Mouse (Mus musculus) heart, postnatal 14 days (tissue): ENCODE results near the gene Tmem184b. TPM values are rescaled to one million over a fixed set of nuclear protein-coding genes. Genes with fewer than 3 reads are reported as not detected.

Source experiments
- DNase-seq, 2 experiments: peaks; one replicate each; pipeline ENCODE4 v3.0.0; 2021 to 2022
- intact Hi-C: fragments of 180-260 bp; cut with DNase I; formaldehyde crosslinking; loops from one replicate; pipeline ENCODE4 v1.15.1; 2025
- total RNA-seq, 2 experiments: library from RNA; stranded (reverse); gene quantifications; 2 replicates each; pipeline ENCODE4 v1.2.3; 2021

Gene Tmem184b
- total RNA-seq, 2 experiments from 2014 or later, result 52.8 to 55.6 TPM

DNA sequence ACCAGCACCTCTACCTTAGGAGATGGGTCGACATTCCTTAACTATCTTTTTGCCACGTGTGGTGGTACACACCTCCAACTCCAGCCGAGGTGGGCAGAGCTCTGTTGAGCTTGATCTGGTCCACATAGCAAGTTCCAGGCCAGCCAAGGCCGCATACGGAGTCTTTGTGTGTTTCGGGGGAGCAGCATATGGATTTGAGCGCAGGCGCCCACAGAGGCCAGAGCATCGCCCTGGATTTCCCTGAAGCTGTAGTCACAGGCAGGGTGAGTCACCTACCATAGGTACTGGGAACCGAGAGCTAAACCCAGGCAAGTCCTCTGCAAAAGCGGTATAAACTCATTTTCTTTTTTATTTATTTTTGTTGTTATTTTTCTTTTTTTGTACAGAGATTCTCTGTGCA lies 29.0 kb upstream of the Tmem184b start:
- intact Hi-C loops, result no loop called here
- no peak for DNase-seq

DNA sequence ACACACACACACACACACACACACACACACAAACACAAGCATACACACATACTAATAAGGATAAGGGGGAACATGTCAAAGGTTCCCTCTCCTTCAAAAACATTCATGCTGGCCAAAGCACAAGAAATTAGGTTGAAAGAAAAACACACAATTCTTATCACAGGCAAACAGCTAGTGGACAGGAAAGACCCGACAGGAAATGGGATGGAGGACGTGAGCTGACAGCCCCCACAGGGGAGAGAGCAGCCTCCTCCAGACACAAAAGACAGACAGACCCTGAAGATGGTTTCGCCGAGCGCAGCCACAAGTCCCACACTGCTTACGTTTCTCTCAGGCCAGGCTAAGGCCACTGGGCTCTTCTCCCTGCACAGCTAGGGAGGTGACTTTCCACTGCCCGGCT lies 28.6 kb upstream of the Tmem184b start:
- no peak for DNase-seq

DNA sequence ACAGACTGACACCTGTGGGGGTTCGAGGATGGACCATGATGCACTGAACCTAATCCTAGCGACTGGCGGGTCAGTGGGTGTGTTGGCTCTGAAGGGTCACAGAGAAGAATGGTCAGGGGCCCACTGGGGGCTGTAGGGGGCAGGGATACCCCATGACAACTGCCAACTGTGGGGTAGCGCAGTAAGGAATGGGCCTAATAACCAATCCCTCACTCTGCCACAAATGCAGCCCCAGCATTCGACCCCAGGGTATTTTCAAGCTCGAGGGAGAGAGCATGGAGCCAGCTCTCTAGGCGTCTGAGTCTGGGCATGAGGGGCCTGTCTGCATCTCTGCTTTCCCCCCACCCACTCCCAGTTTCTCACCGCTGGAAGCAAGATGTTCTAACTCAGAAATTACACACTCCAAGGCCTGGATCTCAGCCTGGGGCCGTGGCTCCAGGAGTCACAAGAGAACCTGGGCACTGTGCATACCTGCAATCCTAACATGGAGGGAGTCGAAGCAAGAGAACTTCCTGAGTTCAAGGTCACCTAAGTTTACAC lies 27.2 kb upstream of the Tmem184b start:
- intact Hi-C loops, result no loop called here
- DNase-seq, result no peak

More for the DNA sequence above, 28.6 kb upstream of the Tmem184b start:
- intact Hi-C loops, result no loop called here

DNA sequence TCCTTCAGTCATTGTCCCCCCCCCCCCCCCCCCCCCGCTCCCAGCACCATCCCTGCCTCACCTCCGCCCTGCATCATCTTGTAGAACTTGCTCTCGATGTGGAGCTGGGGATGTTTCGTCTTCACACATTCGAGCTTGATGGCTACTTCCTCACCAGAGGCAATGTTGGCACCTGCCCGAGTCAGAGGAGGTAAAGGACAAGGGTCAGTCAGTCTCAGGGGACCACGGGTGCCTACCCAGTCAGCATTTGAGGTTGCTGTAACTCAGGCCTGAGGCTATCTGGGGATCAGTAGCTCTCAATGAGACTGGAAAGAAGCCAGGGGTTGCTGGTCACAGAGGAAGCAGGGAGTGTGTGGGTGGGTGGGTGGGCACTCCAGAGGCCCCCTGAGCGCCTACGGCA lies 26.6 kb upstream of the Tmem184b start:
- intact Hi-C loops, result no loop called here
- no peak for DNase-seq

DNA sequence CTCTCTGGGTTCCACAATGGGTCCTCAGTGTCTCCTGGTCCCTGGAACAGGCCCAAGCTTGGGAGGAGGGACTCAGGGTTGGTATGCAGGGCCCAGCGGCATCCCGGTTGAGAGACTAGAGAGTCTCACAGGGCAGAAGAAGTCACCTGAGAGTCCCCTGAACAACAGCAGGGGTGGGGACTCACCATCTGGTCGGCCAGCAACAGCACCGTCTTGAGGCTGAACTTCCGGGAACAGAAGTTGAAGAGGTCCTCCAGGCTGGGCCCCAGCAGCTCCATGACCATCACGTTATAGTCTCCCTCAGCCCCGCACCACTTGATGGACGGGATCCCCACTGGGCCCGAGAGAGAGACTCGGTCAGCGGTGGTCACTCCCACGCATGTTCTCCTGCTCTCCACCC lies 26.2 kb upstream of the Tmem184b start:
- intact Hi-C loops, result no loop called here

DNA sequence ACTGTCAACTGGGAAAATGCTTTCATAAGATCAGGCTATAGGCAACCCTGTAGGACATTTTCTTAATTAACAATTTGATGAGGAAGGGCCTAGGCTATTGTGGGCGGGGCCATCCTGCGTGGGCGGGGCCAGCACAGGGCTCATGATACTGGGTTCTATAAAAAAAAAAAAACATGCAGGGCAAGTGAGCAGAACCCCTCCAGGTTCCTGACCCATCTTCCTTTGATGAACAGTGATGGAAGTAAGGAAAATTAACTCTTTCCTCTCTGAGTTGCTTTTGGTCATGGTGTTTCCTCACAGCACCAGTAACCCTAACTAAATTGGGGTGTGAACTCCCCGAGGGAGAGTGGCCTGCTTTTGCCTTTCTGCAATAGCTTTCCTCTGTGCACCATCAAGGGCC lies 25.2 kb upstream of the Tmem184b start:
- intact Hi-C loops, result no loop called here
- no peak for DNase-seq

More for the DNA sequence above, 26.2 kb upstream of the Tmem184b start:
- DNase-seq, result no peak

DNA sequence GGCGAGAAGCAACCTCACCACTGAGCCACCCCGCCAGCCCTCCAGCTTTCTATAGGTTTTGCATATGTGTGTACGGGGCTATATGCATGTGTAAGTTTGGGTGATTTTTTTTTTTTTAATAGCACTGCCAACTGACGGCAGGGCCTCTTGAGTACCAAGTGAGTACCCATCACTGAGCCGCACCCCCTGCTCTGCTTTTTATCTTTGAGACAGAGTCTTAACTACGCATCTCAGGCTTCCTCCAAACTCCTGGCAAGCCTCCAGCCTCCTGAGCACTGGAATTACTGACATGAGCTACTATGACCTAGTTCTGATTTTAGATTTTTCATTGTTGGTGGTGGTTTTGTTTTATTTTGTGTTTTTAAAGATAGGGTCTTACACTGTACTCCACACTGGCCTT lies 24.1 kb upstream of the Tmem184b start:
- intact Hi-C loops, result no loop called here
- no peak for DNase-seq

DNA sequence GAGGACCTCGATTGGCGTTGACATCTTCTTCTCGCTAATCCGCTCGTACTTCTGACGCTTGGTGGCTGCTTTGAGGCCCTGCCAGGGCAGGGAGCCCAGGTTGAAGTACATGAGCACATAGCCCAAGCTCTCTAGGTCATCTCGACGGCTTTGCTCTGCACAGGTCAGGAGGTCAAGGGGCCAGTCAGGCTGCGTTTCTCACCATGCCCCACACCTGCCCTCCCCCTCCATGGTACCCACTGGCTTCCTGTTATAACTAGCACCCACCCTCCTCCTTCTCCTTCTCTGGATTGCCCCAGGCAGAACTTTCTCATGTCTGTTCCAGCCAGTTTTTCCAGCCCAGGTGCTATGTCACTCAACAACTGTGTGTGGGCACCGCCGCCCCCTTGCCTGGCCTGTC lies 22.1 kb upstream of the Tmem184b start:
- intact Hi-C loops, result no loop called here
- DNase-seq, result no peak

DNA sequence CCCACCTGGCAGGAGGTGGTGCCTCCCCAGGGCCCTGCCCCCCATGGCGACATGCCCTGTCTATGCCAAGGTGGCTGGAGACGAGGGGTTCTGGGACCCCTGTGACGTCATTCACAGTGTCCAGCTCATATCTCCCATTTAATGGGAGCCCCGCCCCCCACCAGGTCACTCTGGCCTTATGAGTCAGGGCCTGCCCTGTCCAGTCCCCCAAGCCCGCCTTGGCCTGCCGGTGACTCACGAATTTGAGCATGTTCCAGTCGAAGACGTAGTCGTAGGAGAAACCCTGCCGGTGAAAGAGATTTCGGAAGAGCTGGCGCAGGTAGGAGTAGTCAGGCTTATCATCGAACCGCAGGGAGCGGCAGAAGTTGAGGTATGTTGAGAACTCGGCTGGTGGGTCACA lies 21.2 kb upstream of the Tmem184b start:
- no peak for DNase-seq
- intact Hi-C loops, result no loop called here

DNA sequence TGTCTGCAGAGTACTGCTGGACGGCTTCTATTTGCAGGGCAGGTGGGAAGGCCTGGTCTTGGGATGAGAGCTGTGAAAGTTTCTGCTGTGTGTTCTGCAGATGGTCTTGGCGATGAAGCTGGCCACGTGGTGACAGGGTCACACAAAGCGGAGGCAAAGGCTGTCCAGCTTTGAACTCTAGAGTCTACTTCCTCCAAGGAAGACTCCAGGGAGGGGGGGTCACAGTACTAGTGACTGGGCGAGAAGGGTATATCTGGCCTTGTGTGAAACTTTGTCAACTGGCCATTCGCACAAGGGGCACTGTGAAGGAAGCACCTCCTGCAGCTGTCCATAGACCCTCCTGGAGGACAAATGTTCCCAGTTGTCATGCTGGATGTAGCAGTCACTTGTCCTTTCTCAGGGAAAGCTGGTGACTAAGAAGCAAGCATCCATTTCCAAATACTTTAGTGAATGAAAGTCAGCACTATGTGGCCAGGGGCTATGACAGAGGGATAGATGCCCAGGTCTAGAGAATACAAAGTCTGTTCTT lies 19.4 kb upstream of the Tmem184b start:
- intact Hi-C loops, result no loop called here

DNA sequence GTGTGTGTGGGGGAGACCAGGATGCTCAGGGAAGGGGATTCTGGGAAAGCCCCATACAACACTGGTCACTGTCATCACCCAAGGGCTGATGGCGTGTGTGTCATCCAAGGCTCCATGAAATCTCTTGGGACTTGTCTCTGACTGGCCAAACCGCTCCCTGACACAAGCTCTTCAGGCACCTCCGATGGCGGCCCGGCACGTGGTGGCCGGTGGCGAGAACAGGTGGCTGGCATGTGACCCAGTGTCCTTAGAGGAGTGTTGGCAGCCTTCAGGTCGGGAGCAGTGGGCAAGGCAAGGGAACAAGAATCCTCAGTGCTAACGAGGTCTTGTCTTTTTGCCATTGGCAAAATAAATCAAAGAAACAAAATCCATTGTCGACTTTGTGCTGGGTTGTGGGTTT lies 15.3 kb upstream of the Tmem184b start:
- no peak for DNase-seq
- intact Hi-C loops, result no loop called here

More for the DNA sequence above, 19.4 kb upstream of the Tmem184b start:
- DNase-seq, result no peak

DNA sequence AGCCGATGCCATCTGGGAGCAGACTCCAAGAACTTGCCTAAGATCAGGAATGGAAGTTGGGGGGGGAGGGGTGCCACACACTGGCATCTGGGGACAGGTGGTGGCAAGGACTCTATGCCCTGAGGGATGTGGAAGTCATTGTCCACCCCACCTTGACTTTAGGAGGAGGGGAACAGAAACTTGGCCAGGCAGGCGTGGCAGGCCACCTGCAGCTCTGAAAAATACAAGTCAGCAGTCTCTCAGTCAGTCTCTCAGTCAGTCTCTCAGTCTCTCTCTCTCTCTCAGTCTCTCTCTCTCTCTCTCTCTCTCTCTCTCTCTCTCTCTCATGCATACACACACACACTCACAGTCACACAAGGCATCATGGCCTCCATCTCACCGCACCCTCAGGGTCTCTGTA lies 14.9 kb upstream of the Tmem184b start:
- no peak for DNase-seq
- intact Hi-C loops, result no loop called here

DNA sequence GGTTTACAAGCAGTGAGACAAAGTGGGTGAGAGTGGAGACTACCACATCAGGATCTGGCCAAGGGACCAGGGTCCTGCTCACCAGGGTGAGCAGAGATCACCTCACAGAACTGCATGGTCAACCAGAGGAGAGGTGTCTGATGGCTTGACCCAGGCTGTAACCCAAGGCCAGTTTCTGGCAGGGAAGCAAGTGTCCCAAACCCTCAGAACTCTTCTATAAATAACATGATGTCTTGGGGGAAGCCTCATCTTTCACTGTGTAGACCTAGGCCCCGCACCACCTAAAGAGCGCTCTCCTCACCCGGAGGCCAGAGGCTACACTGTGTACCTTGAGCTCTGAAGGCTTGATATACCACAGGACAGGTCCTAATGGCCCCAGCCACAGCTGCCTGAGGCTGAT lies 14.0 kb upstream of the Tmem184b start:
- no peak for DNase-seq
- intact Hi-C loops, result no loop called here

DNA sequence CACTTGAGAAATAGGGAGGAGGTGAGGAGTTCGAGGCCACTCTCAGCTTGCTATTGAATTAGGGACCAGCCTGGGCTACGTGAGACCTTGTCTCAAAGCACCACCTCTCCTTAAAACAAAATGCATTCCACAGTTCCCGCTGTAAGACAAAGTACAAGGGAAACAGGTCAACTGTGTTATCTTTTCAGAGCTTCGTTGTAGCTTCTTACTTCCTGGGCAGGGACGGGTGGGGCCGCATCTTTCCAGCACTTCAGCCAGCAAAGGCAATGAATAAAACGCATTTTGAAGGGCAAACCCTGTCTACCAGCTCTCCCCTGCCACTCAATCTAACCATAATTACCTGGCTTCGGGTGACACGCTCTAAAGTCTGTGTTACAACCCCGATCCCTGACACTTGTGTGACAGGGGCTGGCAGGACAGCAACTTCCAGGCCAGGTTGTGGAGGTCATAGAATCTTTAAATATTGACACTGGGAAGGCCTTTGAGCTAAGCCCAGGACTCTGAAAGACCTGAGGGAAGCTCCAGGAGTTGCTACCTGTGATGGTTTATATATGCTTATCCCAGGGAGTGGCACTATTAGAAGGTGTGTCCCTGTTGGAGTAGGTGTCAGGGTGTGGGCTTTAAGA lies 13.2 kb upstream of the Tmem184b start:
- intact Hi-C loops, result no loop called here
- no peak for DNase-seq

DNA sequence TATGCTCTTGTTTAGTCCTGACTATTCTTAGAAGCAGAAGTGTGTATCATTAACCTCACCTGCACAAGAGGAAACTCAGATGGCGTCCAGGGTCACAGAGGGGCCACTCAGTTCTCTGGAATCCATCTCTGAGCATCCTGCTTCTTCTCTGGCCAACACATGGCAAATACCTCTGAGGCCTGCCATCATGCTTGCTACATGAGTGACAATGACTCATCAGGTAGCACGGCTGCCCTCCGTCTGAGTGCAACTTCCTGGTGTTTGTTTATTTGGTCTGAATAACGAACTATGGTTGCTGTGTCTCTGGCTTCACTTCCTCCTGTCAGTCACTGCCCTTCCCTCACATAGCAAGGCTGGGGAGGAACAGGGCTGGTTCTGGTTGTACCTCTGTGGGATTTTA lies 11.1 kb upstream of the Tmem184b start:
- DNase-seq, result no peak
- intact Hi-C loops, result no loop called here

DNA sequence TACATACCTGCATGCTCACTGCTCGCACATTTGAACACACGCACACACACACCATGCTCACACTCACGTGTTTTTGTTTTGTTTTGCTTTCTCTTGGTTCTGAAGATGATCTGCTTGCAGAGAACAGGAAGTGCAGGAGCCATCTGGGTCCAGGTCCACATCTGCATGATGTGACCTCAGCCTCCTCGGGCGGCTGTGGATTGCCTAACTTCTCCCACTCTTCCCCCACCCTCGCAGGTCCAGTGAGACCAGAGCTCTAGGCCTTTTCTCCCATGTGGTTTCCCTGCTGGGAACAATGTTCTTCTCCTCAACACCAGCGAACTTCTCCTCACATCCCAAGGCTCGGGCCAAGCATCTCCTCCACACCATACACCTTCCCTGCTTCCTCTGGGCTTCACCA lies 10.4 kb upstream of the Tmem184b start:
- intact Hi-C loops, result no loop called here
- peak in 1 of 2 experiments; percentile 48 for DNase-seq

DNA sequence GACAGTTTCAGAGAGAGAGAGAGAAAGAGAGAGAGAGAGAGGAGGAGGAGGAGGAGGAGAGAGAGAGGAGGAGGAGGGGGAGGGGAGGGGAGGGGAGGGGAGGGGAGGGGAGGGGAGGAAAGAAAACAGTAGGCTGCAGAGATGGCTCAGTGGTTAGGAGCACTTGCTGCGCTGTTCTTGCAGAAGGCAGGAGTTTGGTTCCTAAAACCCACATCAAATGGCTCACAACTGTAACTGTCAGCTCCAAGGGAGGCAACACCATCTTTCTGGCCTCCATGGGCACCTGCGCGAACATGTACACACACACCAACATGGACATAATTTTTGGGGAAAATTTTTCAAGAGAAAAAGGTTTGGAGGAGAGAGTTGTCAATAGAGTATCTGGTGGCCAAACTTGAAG lies 9.8 kb upstream of the Tmem184b start:
- intact Hi-C loops, result no loop called here
- no peak for DNase-seq

DNA sequence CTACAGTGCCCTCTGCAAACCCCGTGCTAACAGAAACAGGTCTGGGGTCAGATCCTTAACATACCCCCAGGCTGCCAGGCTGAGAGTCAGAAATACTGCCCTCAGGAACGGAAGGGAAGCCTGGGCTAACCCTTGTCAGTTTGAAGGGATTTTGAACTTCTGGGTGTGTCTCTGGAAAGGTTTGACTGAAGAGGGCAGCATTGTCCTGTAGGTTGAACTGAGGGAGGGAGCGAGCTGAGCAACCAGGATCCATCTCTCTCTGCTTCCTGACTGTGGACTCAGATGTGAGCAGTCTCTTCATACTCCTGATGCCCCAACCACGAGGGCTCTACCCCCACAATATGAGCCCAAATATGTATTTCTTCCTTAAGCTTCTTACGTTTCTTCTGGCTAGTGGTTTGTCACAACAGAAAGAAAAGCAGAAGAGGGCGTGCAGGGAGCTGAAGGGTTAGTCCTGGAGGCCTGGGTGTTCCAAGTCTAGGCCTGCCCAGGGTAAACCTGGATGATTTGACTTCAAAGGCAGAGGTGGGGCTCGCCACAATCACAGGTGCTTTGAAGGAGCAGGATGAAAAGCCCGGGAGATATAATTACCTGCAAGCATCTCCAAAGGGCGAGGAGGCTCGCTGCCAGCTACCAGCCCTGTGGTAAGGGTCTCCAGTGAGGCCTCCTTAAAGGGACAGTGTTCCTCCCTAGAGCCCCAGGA lies 8.1 kb upstream of the Tmem184b start:
- intact Hi-C loops, result loop anchor here (2.0 kb wide), 1 partner anchor 55 kb away; no protein-coding TSS in a partner anchor
- no peak for DNase-seq

DNA sequence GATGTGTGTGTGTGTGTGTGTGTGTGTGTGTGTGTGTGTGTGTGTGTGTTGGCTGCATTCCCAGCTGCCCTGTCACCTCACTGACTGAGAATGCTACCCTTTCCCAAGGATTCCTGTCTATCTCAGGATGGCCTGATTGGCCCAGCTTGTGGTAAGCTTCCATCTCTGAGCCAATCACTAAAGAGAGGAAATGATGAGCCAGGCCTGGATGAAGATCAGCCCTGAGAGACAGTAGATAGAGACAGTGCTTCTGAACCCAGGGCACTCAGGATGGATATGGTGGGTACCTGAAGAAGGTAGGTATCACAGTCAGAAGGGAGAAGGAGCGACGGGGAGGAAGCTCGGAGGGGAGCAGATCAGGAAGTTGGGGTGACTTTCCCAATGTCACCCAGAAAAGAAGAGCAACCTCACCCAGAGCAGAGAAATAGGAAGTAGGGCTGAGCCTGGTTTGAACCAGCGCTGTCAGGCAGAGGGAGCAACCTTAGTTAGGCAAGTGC lies 5.8 kb upstream of the Tmem184b start:
- no peak for DNase-seq
- intact Hi-C loops, result no loop called here

DNA sequence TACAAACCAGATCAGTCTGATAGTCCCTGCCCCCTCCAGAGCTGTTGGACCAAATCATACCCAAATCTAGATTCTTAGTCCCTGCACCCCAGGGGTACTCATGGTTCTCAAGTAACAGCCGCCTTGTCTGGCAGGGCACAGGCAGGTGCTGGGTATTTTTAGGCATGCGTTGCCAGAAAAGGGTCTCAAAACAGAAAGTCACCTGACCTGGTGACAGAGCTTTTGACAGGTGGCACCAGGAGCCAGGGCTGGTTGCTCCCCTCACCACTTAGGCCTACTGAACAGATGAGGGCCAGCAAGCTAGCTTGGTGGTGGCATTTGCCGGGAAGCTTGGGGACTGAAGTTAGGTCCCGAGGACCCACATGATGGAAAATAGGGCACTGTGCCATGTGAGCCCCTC lies 3.2 kb upstream of the Tmem184b start:
- DNase-seq, result no peak
- intact Hi-C loops, result no loop called here

DNA sequence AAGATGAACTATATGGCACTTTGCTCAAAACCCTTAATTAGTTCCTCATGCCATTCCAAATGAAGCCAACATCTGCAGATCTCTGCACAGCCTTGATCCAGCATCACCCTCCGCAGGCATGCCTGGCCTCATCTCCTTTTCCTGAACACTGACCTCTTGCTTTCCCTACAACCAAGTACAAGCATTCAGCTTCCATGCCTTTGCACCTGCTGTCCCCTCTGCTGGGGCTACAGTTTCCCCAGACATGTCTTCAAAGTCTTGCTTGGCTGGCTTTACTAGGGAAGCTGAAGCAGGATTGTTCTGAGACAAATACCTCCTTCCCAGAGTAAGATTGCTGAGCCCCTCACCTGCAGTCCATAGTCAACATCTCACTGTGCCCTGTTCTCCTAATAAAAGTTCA lies 908 bp upstream of the Tmem184b start:
- DNase-seq, result no peak
- intact Hi-C loops, result loop anchor here (5.0 kb wide), 1 partner anchor 33 kb away; no protein-coding TSS in a partner anchor
